Mouse (Mus musculus) heart, embryonic 13.5 days (tissue): ENCODE measurements around the gene Ctdsp1. TPM values are rescaled to one million over a fixed set of nuclear protein-coding genes. Genes with fewer than 3 reads are reported as not detected.
A peak's percentile ranks its signal among the peaks of the same experiment; 100 is the strongest.

ENCODE experiments used
- ATAC-seq: fragments of 200-750 bp; cut with Nextera tagmentation; 2 replicates; pipeline ENCODE4 v1.8.0; 2017; ENCODE audit warnings: moderate TSS enrichment; ENCODE audit not compliant: insufficient number of reproducible peaks, low FRiP score, low TSS enrichment; ENCODE audit errors: extremely low read depth
- H3K27ac ChIP-seq: fragments of 300-500 bp; sonication (generic); replicated peaks from 2 replicates; pipeline ENCODE4 v1.5.1; 2015; ENCODE audit warnings: moderate library complexity, mild to moderate bottlenecking, inconsistent platforms
- H3K27me3 ChIP-seq: fragments of 300-500 bp; sonication (generic); replicated peaks from 2 replicates; pipeline ENCODE4 v1.6.1; 2015; ENCODE audit warnings: mild to moderate bottlenecking, inconsistent platforms
- H3K36me3 ChIP-seq: fragments of 300-500 bp; sonication (generic); 2 replicates; pipeline ENCODE4 v1.6.1; 2015; ENCODE audit warnings: mild to moderate bottlenecking, inconsistent platforms
- H3K4me1 ChIP-seq: fragments of 300-500 bp; sonication (generic); 2 replicates; pipeline ENCODE4 v1.6.1; 2015; ENCODE audit warnings: inconsistent platforms
- H3K4me2 ChIP-seq: fragments of 300-500 bp; sonication (generic); 2 replicates; pipeline ENCODE4 v1.6.1; 2015; ENCODE audit warnings: inconsistent platforms, mild to moderate bottlenecking, moderate library complexity
- H3K4me3 ChIP-seq: fragments of 300-500 bp; sonication (generic); 2 replicates; pipeline ENCODE4 v1.5.1; 2015; ENCODE audit warnings: moderate library complexity, mild to moderate bottlenecking, inconsistent platforms
- H3K9ac ChIP-seq: fragments of 300-500 bp; sonication (generic); 2 replicates; pipeline ENCODE4 v1.6.1; 2015; ENCODE audit warnings: inconsistent platforms, mild to moderate bottlenecking, moderate library complexity
- H3K9me3 ChIP-seq: fragments of 300-500 bp; sonication (generic); 2 replicates; pipeline ENCODE4 v1.6.1; 2016; ENCODE audit warnings: inconsistent platforms
- WGBS: fragments of 180-500 bp; shearing (Covaris S2); methylation state at CpG from one replicate; pipeline ENCODE4 v1.1.7; 2015; ENCODE audit warnings: mixed read lengths; 5-methylcytosine and 5-hydroxymethylcytosine counted together
- polyA plus RNA-seq: library from polyadenylated mRNA; unstranded; fragments of >200 nt; fragmentation: Nextera tagmentation; extraction: Ambion mirVana; gene quantifications from 2 replicates; pipeline ENCODE4 v1.2.1, GENCODE M21; 2015

The Ctdsp1 gene
- polyA plus RNA-seq, 1 experiment from 2014 or later: 57.3 TPM

- WGBS: 5% methylated on average over 11 of the region's 11 CpGs
- Histone ChIP-seq H3K4me2 (peak overlapping the region; percentile 91), H3K4me3 (peak overlapping the region; percentile 54), H3K9me3 (no peaks in the 10 kb centered on the region), H3K36me3 (peaks cover 26% of the 10 kb centered on the region), H3K9ac (peak overlapping the region; percentile 83), H3K27ac (peak overlapping the region; percentile 92), H3K27me3 (no peaks in the 10 kb centered on the region), H3K4me1 (peaks cover 28% of the 10 kb centered on the region)
- no peak for ATAC-seq
Observed at GRCm38 (mm10) chr1:74397919-74398451, 6.7 kb downstream of the Ctdsp1 start.

- peaks cover 13% of the 10 kb centered on the region for H3K4me1 ChIP-seq
- no peak overlapping the region for H3K4me3 ChIP-seq
- no peak overlapping the region for H3K9ac ChIP-seq
- no peak overlapping the region for H3K4me2 ChIP-seq
- H3K9me3 ChIP-seq: no peaks in the 10 kb centered on the region
- H3K36me3 ChIP-seq: peaks cover under 1% of the 10 kb centered on the region
- 76% methylated on average over 3 of the region's 3 CpGs for WGBS
- no peak overlapping the region for H3K27ac ChIP-seq
- no peaks in the 10 kb centered on the region for H3K27me3 ChIP-seq
- no peak for ATAC-seq
Observed at GRCm38 (mm10) chr1:74400531-74400930, 9.2 kb downstream of the Ctdsp1 start.

- 39% methylated on average over 16 of the region's 16 CpGs for WGBS
- no peaks in the 10 kb centered on the region for H3K9me3 ChIP-seq
- peaks cover 13% of the 10 kb centered on the region for H3K4me1 ChIP-seq
- H3K27me3 ChIP-seq: no peaks in the 10 kb centered on the region
- peak overlapping the region; percentile 30; the same call in 1 of the 2 replicates for H3K9ac ChIP-seq
- no peak for ATAC-seq
- H3K4me2 ChIP-seq: peak overlapping the region; percentile 39
- H3K27ac ChIP-seq: no peak overlapping the region
- H3K4me3 ChIP-seq: no peak overlapping the region; the same call in 1 of the 2 replicates
- H3K36me3 ChIP-seq: no peaks in the 10 kb centered on the region
Observed at GRCm38 (mm10) chr1:74401015-74401702, 9.8 kb downstream of the Ctdsp1 start.

- Histone ChIP-seq H3K27me3 (no peaks in the 10 kb centered on the region), H3K9me3 (no peaks in the 10 kb centered on the region), H3K27ac (no peak overlapping the region), H3K9ac (no peak overlapping the region), H3K4me2 (no peak overlapping the region), H3K36me3 (no peaks in the 10 kb centered on the region), H3K4me3 (no peak overlapping the region), H3K4me1 (peaks cover 6% of the 10 kb centered on the region; the same call in 1 of the 2 replicates)
- ATAC-seq: no peak
- WGBS: 65% methylated on average over 4 of the region's 4 CpGs
Observed at GRCm38 (mm10) chr1:74404206-74404605, 12.9 kb downstream of the Ctdsp1 start.

- no peaks in the 10 kb centered on the region for H3K27me3 ChIP-seq
- H3K4me1 ChIP-seq: no peaks in the 10 kb centered on the region
- H3K4me3 ChIP-seq: no peak within 1 kb of the TSS
- no peaks in the 10 kb centered on the region for H3K9me3 ChIP-seq
- no peak within 1 kb of the TSS for H3K9ac ChIP-seq
- WGBS: 47% methylated on average over 15 of the region's 15 CpGs
- H3K4me2 ChIP-seq: no peak within 1 kb of the TSS
- no peak within 1 kb of the TSS for H3K27ac ChIP-seq
- no peak for ATAC-seq
- H3K36me3 ChIP-seq: no peaks in the 10 kb centered on the region
Observed at GRCm38 (mm10) chr1:74408589-74409504, 17.5 kb downstream of the Ctdsp1 start, which contains the start of gene Vil1. Gene Vil1 (plus strand): TSS chr1:74409376.

- no peaks in the 10 kb centered on the region for H3K27me3 ChIP-seq
- no peak overlapping the region for H3K4me2 ChIP-seq
- no peaks in the 10 kb centered on the region for H3K36me3 ChIP-seq
- 67% methylated on average over 2 of the region's 2 CpGs for WGBS
- no peak overlapping the region for H3K4me3 ChIP-seq
- H3K4me1 ChIP-seq: no peaks in the 10 kb centered on the region
- no peak overlapping the region for H3K9ac ChIP-seq
- H3K27ac ChIP-seq: no peak overlapping the region
- no peak for ATAC-seq
- no peaks in the 10 kb centered on the region for H3K9me3 ChIP-seq
Observed at GRCm38 (mm10) chr1:74411753-74412325, 20.5 kb downstream of the Ctdsp1 start.

- 76% methylated on average over 8 of the region's 8 CpGs for WGBS
- Histone ChIP-seq H3K27ac (no peak overlapping the region), H3K27me3 (no peaks in the 10 kb centered on the region), H3K9ac (no peak overlapping the region), H3K4me2 (no peak overlapping the region), H3K4me3 (no peak overlapping the region), H3K9me3 (no peaks in the 10 kb centered on the region), H3K36me3 (no peaks in the 10 kb centered on the region), H3K4me1 (no peaks in the 10 kb centered on the region)
- no peak for ATAC-seq
Observed at GRCm38 (mm10) chr1:74412711-74413110, 21.4 kb downstream of the Ctdsp1 start.

GRCm38 (mm10) chr1:74415143-74415542 is 23.8 kb downstream of the Ctdsp1 start:
- H3K27me3 ChIP-seq: no peaks in the 10 kb centered on the region
- peaks cover 13% of the 10 kb centered on the region; the same call in 1 of the 2 replicates for H3K4me1 ChIP-seq
- no peak overlapping the region for H3K4me2 ChIP-seq
- H3K4me3 ChIP-seq: no peak overlapping the region
- H3K9me3 ChIP-seq: no peaks in the 10 kb centered on the region
- no peak overlapping the region for H3K27ac ChIP-seq
- ATAC-seq: no peak
- no peak overlapping the region for H3K9ac ChIP-seq
- WGBS: 35% methylated on average over 4 of the region's 4 CpGs
- H3K36me3 ChIP-seq: no peaks in the 10 kb centered on the region

GRCm38 (mm10) chr1:74418747-74419439 is 27.6 kb downstream of the Ctdsp1 start:
- Histone ChIP-seq H3K9ac (no peak overlapping the region), H3K4me2 (no peak overlapping the region), H3K36me3 (no peaks in the 10 kb centered on the region), H3K27ac (no peak overlapping the region), H3K4me1 (peaks cover 22% of the 10 kb centered on the region), H3K27me3 (no peaks in the 10 kb centered on the region), H3K9me3 (no peaks in the 10 kb centered on the region), H3K4me3 (no peak overlapping the region)
- WGBS: 70% methylated on average over 17 of the region's 17 CpGs
- no peak for ATAC-seq

GRCm38 (mm10) chr1:74419440-74419794 is 28.1 kb downstream of the Ctdsp1 start:
- no peak for ATAC-seq
- H3K4me3 ChIP-seq: no peak overlapping the region
- no peak overlapping the region for H3K9ac ChIP-seq
- H3K36me3 ChIP-seq: no peaks in the 10 kb centered on the region
- H3K27me3 ChIP-seq: no peaks in the 10 kb centered on the region
- H3K4me1 ChIP-seq: peaks cover 22% of the 10 kb centered on the region
- H3K9me3 ChIP-seq: no peaks in the 10 kb centered on the region
- 51% methylated on average over 9 of the region's 9 CpGs for WGBS
- H3K4me2 ChIP-seq: no peak overlapping the region
- no peak overlapping the region for H3K27ac ChIP-seq
